Mouse (Mus musculus): ENCODE results near the gene Nup210.

Gene Nup210

GRCm38 (mm10) chr6:91014198-91014958 is 102.3 kb downstream of the Nup210 start:
- peak; percentile 5 for DNase-seq

- DNase-seq: no peak
These were observed 104.2 kb downstream of the Nup210 start for GRCm38 (mm10) chr6:91012458-91012857.

GRCm38 (mm10) chr6:91011568-91011967 is 105.1 kb downstream of the Nup210 start:
- DNase-seq: no peak

GRCm38 (mm10) chr6:91008284-91008830 is 108.3 kb downstream of the Nup210 start:
- no peak for DNase-seq

DNA sequence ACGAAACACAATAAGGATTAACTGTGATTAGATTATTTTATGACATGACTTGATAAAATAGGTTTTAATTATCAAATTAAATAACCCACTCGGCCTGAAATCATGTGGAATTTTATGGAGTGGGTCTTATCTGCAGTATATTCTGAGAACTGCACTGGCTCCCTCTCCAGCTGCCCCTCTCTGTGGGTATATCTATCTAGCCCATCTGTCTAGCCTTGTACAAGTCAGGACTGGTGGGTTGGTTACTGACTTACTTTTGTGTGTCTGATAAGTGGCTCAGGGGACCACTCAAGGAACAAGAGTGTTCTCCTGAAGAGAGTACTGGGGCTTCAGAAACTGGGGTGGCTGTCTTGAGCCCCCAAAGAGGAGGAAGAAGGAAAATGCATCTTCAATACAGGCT is 109.4 kb downstream of the Nup210 start:
- DNase-seq: no peak

DNA sequence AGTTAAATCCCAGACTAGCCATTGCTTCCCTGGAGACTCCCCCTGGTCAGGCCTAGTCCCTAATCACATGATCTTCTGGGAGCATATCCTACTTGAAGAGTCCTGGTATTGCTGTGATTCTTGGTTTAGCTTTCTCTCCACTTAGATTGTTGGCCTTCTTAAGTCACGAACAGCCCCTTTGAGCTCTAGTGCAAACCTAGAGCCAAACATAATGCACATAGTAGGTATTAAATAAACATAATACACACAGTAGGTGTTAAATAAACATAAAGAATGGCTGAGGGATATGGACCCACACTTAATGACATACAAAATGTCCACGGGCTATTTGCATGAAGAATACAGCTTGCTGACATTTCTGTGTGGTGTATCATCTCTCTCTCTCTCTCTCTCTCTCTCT is 112.5 kb downstream of the Nup210 start:
- no peak for DNase-seq

GRCm38 (mm10) chr6:91003310-91003995 is 113.2 kb downstream of the Nup210 start:
- no peak for DNase-seq

GRCm38 (mm10) chr6:91001566-91001965 is 115.1 kb downstream of the Nup210 start:
- DNase-seq: no peak

DNA sequence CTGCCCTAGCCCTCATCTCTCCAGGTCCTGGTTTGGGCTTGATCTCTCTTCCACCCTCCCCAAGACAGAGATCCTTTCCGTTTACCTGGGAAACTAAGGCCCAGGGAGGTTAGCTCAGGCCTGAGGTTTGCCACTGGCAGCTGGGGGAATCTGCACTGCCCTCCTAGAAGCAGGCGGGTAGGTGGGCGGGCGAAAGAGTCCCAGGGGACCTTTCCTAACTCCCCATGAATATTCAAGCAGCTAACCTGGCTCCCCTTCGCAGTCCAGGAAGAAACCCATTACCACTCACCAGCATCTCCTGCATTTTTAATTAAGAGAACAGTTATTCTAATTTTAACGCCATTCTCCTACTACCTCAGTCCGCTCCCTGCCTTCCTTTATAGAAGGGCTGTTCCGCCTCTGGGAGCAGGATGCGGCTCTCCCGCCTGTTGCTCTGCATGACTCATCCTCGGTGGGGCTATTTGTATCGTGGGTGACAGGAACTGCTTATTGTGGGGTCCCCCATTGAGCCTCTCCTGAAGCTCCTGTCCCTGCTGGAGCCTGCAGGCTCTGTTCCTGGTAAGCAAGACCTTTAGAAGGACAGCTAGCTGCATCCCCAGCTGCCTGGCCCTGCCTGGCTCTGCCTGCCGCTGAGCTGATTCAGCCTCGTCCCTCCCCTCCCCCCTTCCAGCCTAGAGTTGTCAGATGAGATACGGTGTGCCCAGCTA is 115.7 kb downstream of the Nup210 start:
- no peak for DNase-seq

DNA sequence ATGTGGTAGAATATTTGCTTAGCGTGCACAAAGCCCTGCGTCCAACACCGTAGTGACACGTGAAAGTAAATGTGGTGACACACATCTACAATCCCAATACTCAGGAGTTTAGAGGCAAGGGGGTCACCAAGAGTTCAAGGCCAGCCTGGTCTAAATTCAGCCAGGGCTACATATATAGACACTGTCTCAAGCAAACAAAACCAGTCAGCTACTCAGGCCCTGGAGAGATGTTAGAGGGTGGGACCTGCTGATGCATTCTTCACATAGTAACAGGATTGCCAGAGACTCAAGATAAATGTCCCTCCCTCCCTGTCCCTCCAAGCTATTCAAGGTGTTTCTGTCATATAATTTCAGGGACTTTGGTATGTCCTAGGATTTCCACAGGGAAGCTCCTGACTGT is 117.5 kb downstream of the Nup210 start:
- no peak for DNase-seq

GRCm38 (mm10) chr6:90997025-90997424 is 119.6 kb downstream of the Nup210 start:
- DNase-seq: no peak

DNA sequence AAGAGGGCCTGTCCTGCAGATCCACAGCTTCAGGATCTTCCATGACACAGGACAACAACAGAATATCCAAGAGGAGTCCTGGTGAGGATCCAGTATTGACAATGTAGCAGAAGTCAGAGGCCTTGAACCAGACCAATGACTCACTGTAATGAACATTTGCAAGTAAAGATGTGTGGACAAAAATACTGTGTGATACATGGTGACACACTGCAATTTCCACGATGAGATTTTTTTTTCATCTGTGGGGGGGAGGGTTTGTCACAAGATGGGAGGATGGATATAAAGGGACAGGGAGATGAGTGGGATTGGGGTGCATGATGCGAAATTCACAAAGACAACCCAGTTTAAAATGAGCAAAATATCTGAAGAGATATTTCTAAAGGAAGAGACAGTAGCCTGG is 120.4 kb downstream of the Nup210 start:
- no peak for DNase-seq

- DNase-seq: peak; percentile 77
These were observed 127.8 kb downstream of the Nup210 start, which contains the start of gene Iqsec1 for GRCm38 (mm10) chr6:90988648-90989317. Gene Iqsec1, minus strand, starts transcription at chr6:90988685.

DNA sequence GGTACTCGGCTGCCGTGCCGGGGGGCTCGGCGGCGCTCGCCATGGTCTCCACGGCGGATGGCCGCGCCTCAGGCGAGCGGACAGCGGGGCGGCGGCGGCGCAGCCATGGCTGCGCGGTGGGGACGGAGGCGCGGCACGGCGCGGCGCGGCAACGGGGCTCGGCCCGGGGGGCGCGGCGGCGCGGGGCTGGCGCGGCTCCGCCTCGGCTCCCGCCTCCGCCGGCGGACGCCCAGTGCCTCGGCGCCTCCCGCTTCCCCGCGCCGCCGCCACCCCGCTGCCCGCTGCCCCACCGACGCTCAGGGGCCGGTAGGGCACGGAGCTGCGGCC is 128.4 kb downstream of the Nup210 start:
- DNase-seq: no peak

DNA sequence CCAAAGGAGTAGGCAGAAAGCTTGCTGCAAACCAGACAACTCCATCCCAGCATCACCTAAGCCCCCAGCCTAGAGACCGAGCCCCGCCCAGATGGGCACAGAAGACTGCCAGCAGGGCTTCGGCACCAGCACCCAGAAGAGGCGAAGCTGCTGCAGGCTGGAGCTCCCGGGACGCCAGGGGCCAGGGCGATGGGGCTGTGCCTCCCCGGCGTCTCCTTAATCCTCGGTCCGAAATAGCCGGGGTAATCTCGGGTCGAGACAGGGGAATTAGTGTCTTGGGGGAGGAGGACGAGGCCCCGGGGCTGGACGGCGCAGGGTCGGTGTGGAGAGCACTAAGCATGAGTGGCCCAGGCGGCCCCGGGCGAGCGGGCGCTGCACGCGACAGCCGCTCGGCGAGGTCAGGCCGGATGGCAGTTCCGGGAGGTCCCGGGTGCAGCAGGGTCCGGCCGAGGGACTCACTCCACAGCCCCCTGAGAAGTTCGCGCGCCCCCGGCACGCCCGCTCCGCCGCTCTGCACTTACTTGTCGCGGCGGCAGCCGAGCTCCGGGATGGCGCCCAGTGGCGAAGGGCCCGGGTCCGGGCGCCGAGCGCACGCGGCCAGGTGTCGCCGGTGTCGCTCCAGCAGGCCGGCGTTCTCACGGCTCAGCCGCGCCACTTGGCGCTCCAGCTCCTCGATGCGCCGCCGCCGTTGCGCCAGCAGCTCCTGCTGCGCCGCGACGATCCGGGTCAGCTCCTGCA is 128.9 kb downstream of the Nup210 start:
- DNase-seq: no peak

- no peak for DNase-seq
These were observed 132.5 kb downstream of the Nup210 start for GRCm38 (mm10) chr6:90984101-90984500.

GRCm38 (mm10) chr6:90974279-90974678 is 142.3 kb downstream of the Nup210 start:
- no peak for DNase-seq

GRCm38 (mm10) chr6:90969341-90969871 is 147.2 kb downstream of the Nup210 start:
- no peak for DNase-seq
